ENCODE assay signal across 22 mouse cellular contexts in genomic region chrX:161051639-161052038, GRCm38 (mm10). TPM values are rescaled to one million over a fixed set of nuclear protein-coding genes. Genes with fewer than 3 reads are reported as not detected.
DNase-seq lines count a peak whose midpoint lies in the region; TF ChIP-seq lines count a peak whose summit lies in the region.
"Had no signal": no experiment of that assay in that cellular context is flagged by ENCODE, and none has a peak within 500 bp of the region (broad histone marks: within the 10 kb centered on the region; RNA-seq: fewer than 3 reads in every experiment).

No protein-coding gene starts in this region.

- H3K36me3 ChIP-seq in MEL (ENCODE audit: control insufficient read depth in 1 of 2, insufficient read depth in 2 of 2, low read length in 2 of 2) = no peaks in the 10 kb centered on the region
- no peaks in the 10 kb centered on the region for H3K36me3 ChIP-seq in limb, embryonic 10.5 days
- H3K36me3 ChIP-seq: embryonic facial prominence, embryonic 13.5 days; embryonic facial prominence, embryonic 15.5 days; forebrain, embryonic 10.5 days; forebrain, embryonic 12.5 days; G1E had no signal

- H3K9me3 ChIP-seq in MEL (replicated peaks; ENCODE audit: insufficient read depth, low read length) = no peaks in the 10 kb centered on the region
- no peaks in the 10 kb centered on the region for H3K9me3 ChIP-seq in limb, embryonic 10.5 days (replicated peaks)
- H3K9me3 ChIP-seq: embryonic facial prominence, embryonic 13.5 days; embryonic facial prominence, embryonic 15.5 days; forebrain, embryonic 10.5 days; forebrain, embryonic 12.5 days; G1E had no signal

- 91% methylated on average over 2 of the region's 2 CpGs for WGBS in limb, embryonic 10.5 days

- no peak overlapping the region for H3K27ac ChIP-seq in layer of hippocampus, adult 2 months
- no peak overlapping the region for H3K27ac ChIP-seq in MEL (ENCODE audit: control insufficient read depth, low read depth, low read length)
- H3K27ac ChIP-seq in limb, embryonic 10.5 days = no peak overlapping the region
- H3K27ac ChIP-seq: embryonic facial prominence, embryonic 13.5 days; embryonic facial prominence, embryonic 15.5 days; forebrain, embryonic 10.5 days; forebrain, embryonic 12.5 days had no signal

- no peak overlapping the region for H3K4me3 ChIP-seq in layer of hippocampus, adult 2 months
- H3K4me3 ChIP-seq in MEL (ENCODE audit: control insufficient read depth in 1 of 2, insufficient read depth in 1 of 2, low read depth in 2 of 2, low read length in 2 of 2) = no peak overlapping the region
- no peak overlapping the region for H3K4me3 ChIP-seq in limb, embryonic 10.5 days
- H3K4me3 ChIP-seq: embryonic facial prominence, embryonic 13.5 days; embryonic facial prominence, embryonic 15.5 days; erythroblast, embryonic 14.5 days; forebrain, embryonic 10.5 days; forebrain, embryonic 12.5 days had no signal

- DNase-seq in cerebellum, postnatal 14 days = peak; percentile 4 to 10
- DNase-seq in cerebellum, adult 11 months = no peak
- DNase-seq in layer of hippocampus, adult 2 months (ENCODE audit: low spot score in 2 of 2) = no peak
- DNase-seq in layer of hippocampus, postnatal 14 days (ENCODE audit: low spot score in 2 of 2) = no peak
- peak; percentile 6 for DNase-seq in left cerebral cortex, postnatal 4 days
- DNase-seq in left cerebral cortex, adult 8-10 months (ENCODE audit: low spot score in 2 of 2) = no peak
- no peak for DNase-seq in MEL (ENCODE audit: low read depth, low spot score)
- DNase-seq in limb, embryonic 10.5 days (ENCODE audit: low spot score) = no peak
- DNase-seq: adrenal gland, adult 2 months; adrenal gland, postnatal 10 days; adrenal gland, postnatal 25 days; cerebellum, adult 11-12 months; cerebellum, adult 2 months; cerebellum, adult 9-10 months; cerebellum, postnatal 36 days; embryo, embryonic 11 days had no signal

- H3K27me3 ChIP-seq in MEL (ENCODE audit: control insufficient read depth in 1 of 2, insufficient read depth in 2 of 2, low read length in 2 of 2) = no peaks in the 10 kb centered on the region
- peaks cover 86% of the 10 kb centered on the region for H3K27me3 ChIP-seq in limb, embryonic 10.5 days (ENCODE audit: low read depth, poor library complexity, severe bottlenecking)

- H3K9ac ChIP-seq in MEL (ENCODE audit: control insufficient read depth, low read depth, low read length, poor library complexity, severe bottlenecking) = no peak overlapping the region
- H3K9ac ChIP-seq: embryonic facial prominence, embryonic 13.5 days; embryonic facial prominence, embryonic 15.5 days; forebrain, embryonic 12.5 days had no signal

- H3K4me1 ChIP-seq in MEL (ENCODE audit: control insufficient read depth in 1 of 2, insufficient read depth in 2 of 2, low read length in 2 of 2) = no peaks in the 10 kb centered on the region
- H3K4me1 ChIP-seq in limb, embryonic 10.5 days = no peaks in the 10 kb centered on the region
- H3K4me1 ChIP-seq: embryonic facial prominence, embryonic 13.5 days; embryonic facial prominence, embryonic 15.5 days; forebrain, embryonic 10.5 days; forebrain, embryonic 12.5 days had no signal

- no peaks in the 10 kb centered on the region for H3K79me2 ChIP-seq in MEL (ENCODE audit: control insufficient read depth, insufficient read depth, low read length, poor library complexity)

- TF ChIP-seq POLR2A in MEL (IDR thresholded peaks at IDR 0.05; ENCODE audit: control insufficient read depth in 1 of 2, insufficient read depth in 1 of 2, low read depth in 1 of 2, low read length in 2 of 2, poor library complexity in 1 of 2) = no peak

- peak; percentile 57 for TF ChIP-seq CTCF in layer of hippocampus, adult 2 months (conservative IDR thresholded peaks at IDR 0.05)
- peak in 1 of 3 experiments; percentile 16; a peak in 2 of 6 replicates for TF ChIP-seq CTCF in MEL (IDR thresholded peaks at IDR 0.05 in 2 of 3, conservative IDR thresholded peaks at IDR 0.05 in 1 of 3; ENCODE audit: control insufficient read depth in 1 of 3, insufficient read depth in 1 of 3, low read depth in 2 of 3, low read length in 3 of 3, poor library complexity in 1 of 3, severe bottlenecking in 1 of 3)

- peak; percentile 5 for TF ChIP-seq RAD21 in MEL (IDR thresholded peaks at IDR 0.05; ENCODE audit: low read depth, low read length)

- TF ChIP-seq EP300 in MEL (IDR thresholded peaks at IDR 0.05; ENCODE audit: low read depth in 1 of 2, low read length in 2 of 2) = no peak

- intact Hi-C loops in left cerebral cortex, postnatal 4 days (cut with DNase I) = no loop called here

TF ChIP-seq in MEL, 35 proteins besides CTCF, POLR2A, EP300 and RAD21:
- TF ChIP-seq MAZ (IDR thresholded peaks at IDR 0.05; ENCODE audit: low read depth, low read length) (no peak), BHLHE40 (IDR thresholded peaks at IDR 0.05; ENCODE audit: borderline replicate concordance, low read depth, low read length) (no peak), RCOR1 (IDR thresholded peaks at IDR 0.05; ENCODE audit: low read depth, low read length) (no peak), ZNF384 (IDR thresholded peaks at IDR 0.05; ENCODE audit: low read depth, low read length) (no peak), SMC3 (IDR thresholded peaks at IDR 0.05; ENCODE audit: low read depth, low read length) (no peak), GATA1 (IDR thresholded peaks at IDR 0.05; ENCODE audit: low read depth, low read length) (no peak), USF2 (IDR thresholded peaks at IDR 0.05; ENCODE audit: borderline replicate concordance in 1 of 2, insufficient read depth in 1 of 2, low read depth in 1 of 2, low read length in 2 of 2) (no peak), KAT2A (conservative IDR thresholded peaks at IDR 0.05; ENCODE audit: low read depth, low read length) (no peak), TCF12 (IDR thresholded peaks at IDR 0.05; ENCODE audit: low read depth, low read length) (no peak), MXI1 (IDR thresholded peaks at IDR 0.05; ENCODE audit: low read depth, low read length) (no peak), MAFK (IDR thresholded peaks at IDR 0.05; ENCODE audit: borderline replicate concordance, low read depth, low read length) (no peak), MYC (IDR thresholded peaks at IDR 0.05; ENCODE audit: low read depth, low read length) (no peak), TAL1 (IDR thresholded peaks at IDR 0.05; ENCODE audit: low read length) (no peak)
TF ChIP-seq in MEL: peak in this region for 0.

RNA-seq across cellular contexts. Expression of gene Cdkl5, which starts 57.1 kb away (rescaled TPM):
- total RNA-seq in layer of hippocampus, adult 2 months (2021) = 100 to 1,000 TPM; 109 to 113 TPM
- total RNA-seq in layer of hippocampus, postnatal 14 days (2021) = 100 to 1,000 TPM; 105 to 111 TPM
- 10 to 100 TPM; 86.2 to 94.6 TPM for total RNA-seq in left cerebral cortex, postnatal 4 days (2021)
- 100 to 1,000 TPM; 136 to 177 (median 147) TPM for total RNA-seq in left cerebral cortex, adult 8-10 months (2022)
- total RNA-seq in MEL (2012; rRNA removed) = 1.6 and 1.7 TPM in 2 replicates
- polyA plus RNA-seq in MEL (2012; ENCODE audit: insufficient read depth in 1 of 2, insufficient read length in 2 of 2, low read depth in 1 of 2, low replicate concordance in 2 of 2, missing spikeins in 1 of 2) = 1 to 10 TPM in 1 of 2 experiments, not detected in 1; 2.8 TPM
- polyA plus RNA-seq in limb, embryonic 10.5 days (2016; fragmentation: Nextera tagmentation; extraction: Ambion mirVana) = 0.87 and 1.4 TPM in 2 replicates
- polyA plus RNA-seq: erythroblast, embryonic 14.5 days had no signal

Comparison
In these comparisons a context has a peak if more than half of its experiments do, and no peak if none do; other contexts are left out.
1. DNase-seq: peak in cerebellum, postnatal 14 days (2 of 2) and left cerebral cortex, postnatal 4 days (single experiment); none in cerebellum, adult 11 months (single experiment), layer of hippocampus, adult 2 months (0 of 2), layer of hippocampus, postnatal 14 days (0 of 2), left cerebral cortex, adult 8-10 months (0 of 2), MEL (single experiment) and limb, embryonic 10.5 days (single experiment).
2. RNA of gene Cdkl5, which starts 57.1 kb away (total RNA-seq): 136 to 177 TPM in left cerebral cortex, adult 8-10 months, 109 to 113 TPM in layer of hippocampus, adult 2 months, 105 to 111 TPM in layer of hippocampus, postnatal 14 days and 86.2 to 94.6 TPM in left cerebral cortex, postnatal 4 days; 1.6 to 1.7 TPM in MEL; every median in the first group is over 10 times any median in the second.